Mouse (Mus musculus) heart, adult 2 months (tissue): Measurements from ENCODE around the gene Rasgef1b. TPM values are rescaled to one million over a fixed set of nuclear protein-coding genes. Genes with fewer than 3 reads are reported as not detected.

Source experiments
- DNase-seq, 2 experiments: peaks; one replicate each; pipeline ENCODE4 v3.0.0; 2021
- H3K27ac ChIP-seq: fragments of 200-600 bp; 2 replicates; pipeline ENCODE4 v1.8.1; 2022
- H3K27me3 ChIP-seq: fragments of 200-500 bp; 2 replicates; pipeline ENCODE4 v1.6.1; 2012; ENCODE audit warnings: mild to moderate bottlenecking, low read length, inconsistent platforms, mixed read lengths; ENCODE audit not compliant: control insufficient read depth, insufficient read depth
- H3K36me3 ChIP-seq: fragments of 200-500 bp; 2 replicates; pipeline ENCODE4 v1.6.1; 2012; ENCODE audit warnings: low read length, inconsistent platforms; ENCODE audit not compliant: control insufficient read depth, insufficient read depth
- H3K4me1 ChIP-seq: fragments of 200-500 bp; 2 replicates; pipeline ENCODE4 v1.6.1; 2011; ENCODE audit warnings: low read length; ENCODE audit not compliant: control insufficient read depth, insufficient read depth
- H3K4me3 ChIP-seq: fragments of 200-600 bp; 2 replicates; pipeline ENCODE4 v1.8.1; 2022
- H3K79me2 ChIP-seq: fragments of 200-500 bp; replicated peaks from 2 replicates; pipeline ENCODE4 v1.6.1; 2012; ENCODE audit warnings: mild to moderate bottlenecking, inconsistent platforms, low read length, moderate library complexity, mixed read lengths; ENCODE audit not compliant: control insufficient read depth, insufficient read depth
- H3K9ac ChIP-seq: fragments of 200-500 bp; 2 replicates; pipeline ENCODE4 v1.6.1; 2012; ENCODE audit warnings: low read depth, mild to moderate bottlenecking, control low read depth, inconsistent platforms, low read length, mixed read lengths
- CTCF ChIP-seq: fragments of 200-600 bp; IDR thresholded peaks from 2 replicates; pipeline ENCODE4 v1.8.1; 2022; ENCODE audit warnings: antibody characterized with exemption, mild to moderate bottlenecking, moderate library complexity
- EP300 ChIP-seq: fragments of 200-500 bp; IDR thresholded peaks from 2 replicates; pipeline ENCODE4 v1.6.1; 2011; ENCODE audit warnings: low read depth, low read length, control low read depth; ENCODE audit not compliant: insufficient read depth
- POLR2A ChIP-seq: fragments of 200-500 bp; IDR thresholded peaks from 2 replicates; pipeline ENCODE4 v1.6.1; 2011; ENCODE audit warnings: mild to moderate bottlenecking, low read depth, low read length, control low read depth; ENCODE audit not compliant: insufficient read depth
- WGBS: fragments of 180-500 bp; shearing (Covaris S2); methylation state at CpG from one replicate; pipeline ENCODE4 v1.1.7; 2018; 5-methylcytosine and 5-hydroxymethylcytosine counted together
- intact Hi-C: fragments of 180-260 bp; cut with DNase I; formaldehyde crosslinking; loops from one replicate; pipeline ENCODE4 v1.15.1; 2025
- polyA plus RNA-seq: library from polyadenylated mRNA; depleted of rRNA; stranded (reverse); fragments of >200 nt; gene quantifications from 2 replicates; pipeline ENCODE4 v1.2.3, GENCODE M21; 2012
- total RNA-seq, 2 experiments: library from RNA; stranded (reverse); gene quantifications; 2 replicates each; pipeline ENCODE4 v1.2.3; 2021

Gene Rasgef1b
- total and polyA plus RNA-seq, 3 experiments: 4.3 to 17.7 (median 9.3) TPM

- TF ChIP-seq EP300: no peak
- no peak for TF ChIP-seq CTCF
- no peak for TF ChIP-seq POLR2A
- Histone ChIP-seq H3K4me1 (no peaks in the 10 kb centered on the region), H3K9ac (no peak overlapping the region), H3K4me3 (no peak overlapping the region), H3K79me2 (no peaks in the 10 kb centered on the region), H3K36me3 (no peaks in the 10 kb centered on the region), H3K27me3 (no peaks in the 10 kb centered on the region), H3K27ac (no peak overlapping the region)
- DNase-seq: no peak
- WGBS: 89% methylated on average over 6 of the region's 6 CpGs
- intact Hi-C loops: no loop called here
Observed at GRCm38 (mm10) chr5:99591348-99591747, 137.5 kb downstream of the Rasgef1b start.

- Histone ChIP-seq H3K79me2 (no peaks in the 10 kb centered on the region), H3K27me3 (no peaks in the 10 kb centered on the region), H3K4me1 (no peaks in the 10 kb centered on the region), H3K4me3 (no peak overlapping the region), H3K36me3 (no peaks in the 10 kb centered on the region), H3K27ac (no peak overlapping the region), H3K9ac (no peak overlapping the region)
- WGBS: 98% methylated on average over 4 of the region's 4 CpGs
- intact Hi-C loops: no loop called here
- TF ChIP-seq EP300 (no peak), CTCF (no peak), POLR2A (no peak)
- DNase-seq: no peak
Observed at GRCm38 (mm10) chr5:99590539-99590938, 138.3 kb downstream of the Rasgef1b start.

GRCm38 (mm10) chr5:99587994-99588393 is 140.9 kb downstream of the Rasgef1b start:
- Histone ChIP-seq H3K4me1 (peaks cover 2% of the 10 kb centered on the region), H3K27me3 (no peaks in the 10 kb centered on the region), H3K36me3 (no peaks in the 10 kb centered on the region), H3K27ac (no peak overlapping the region), H3K4me3 (no peak overlapping the region), H3K9ac (no peak overlapping the region), H3K79me2 (no peaks in the 10 kb centered on the region)
- DNase-seq: no peak
- no peak for TF ChIP-seq EP300
- intact Hi-C loops: loop anchor here (10.0 kb wide), 1 partner anchor 307 kb away; no protein-coding TSS in a partner anchor
- WGBS: 93% methylated on average over 5 of the region's 5 CpGs

- Histone ChIP-seq H3K27ac (no peak overlapping the region), H3K27me3 (no peaks in the 10 kb centered on the region), H3K4me1 (peaks cover 2% of the 10 kb centered on the region), H3K9ac (no peak overlapping the region), H3K36me3 (no peaks in the 10 kb centered on the region), H3K79me2 (no peaks in the 10 kb centered on the region), H3K4me3 (no peak overlapping the region)
- WGBS: 65% methylated on average over 4 of the region's 4 CpGs
- TF ChIP-seq CTCF (no peak), EP300 (no peak), POLR2A (no peak)
- DNase-seq: no peak
- intact Hi-C loops: loop anchor here (10.0 kb wide), 1 partner anchor 307 kb away; no protein-coding TSS in a partner anchor
Observed at GRCm38 (mm10) chr5:99587589-99587988, 141.3 kb downstream of the Rasgef1b start.

- Histone ChIP-seq H3K79me2 (no peaks in the 10 kb centered on the region), H3K4me1 (peaks cover 2% of the 10 kb centered on the region), H3K4me3 (no peak overlapping the region), H3K36me3 (no peaks in the 10 kb centered on the region), H3K27me3 (no peaks in the 10 kb centered on the region), H3K27ac (no peak overlapping the region), H3K9ac (no peak overlapping the region)
- 72% methylated on average over 6 of the region's 6 CpGs for WGBS
- TF ChIP-seq POLR2A (no peak), EP300 (no peak), CTCF (no peak)
- intact Hi-C loops: loop anchor here (10.0 kb wide), 1 partner anchor 309 kb away; no protein-coding TSS in a partner anchor
- no peak for DNase-seq
Observed at GRCm38 (mm10) chr5:99586287-99586686, 142.6 kb downstream of the Rasgef1b start.

GRCm38 (mm10) chr5:99585166-99585898 is 143.5 kb downstream of the Rasgef1b start:
- Histone ChIP-seq H3K9ac (no peak overlapping the region), H3K27ac (no peak overlapping the region), H3K4me3 (no peak overlapping the region), H3K4me1 (peaks cover 2% of the 10 kb centered on the region), H3K36me3 (no peaks in the 10 kb centered on the region), H3K79me2 (no peaks in the 10 kb centered on the region), H3K27me3 (no peaks in the 10 kb centered on the region)
- WGBS: 52% methylated on average over 5 of the region's 5 CpGs
- peak in 1 of 2 experiments; percentile 18 for DNase-seq
- TF ChIP-seq EP300 (no peak), POLR2A (no peak), CTCF (no peak)
- intact Hi-C loops: loop anchor here (10.0 kb wide), 1 partner anchor 309 kb away; no protein-coding TSS in a partner anchor
